Mouse (Mus musculus) E14TG2a.4 (cell line): ENCODE measurements around the gene Rpl18.

Experiments
- CTCF ChIP-seq: conservative IDR thresholded peaks from 2 replicates; pipeline ENCODE4 v1.5.1; 2014; ENCODE audit warnings: low read length
- NANOG ChIP-seq: IDR thresholded peaks from 2 replicates; pipeline ENCODE4 v1.6.1; 2014; ENCODE audit warnings: borderline replicate concordance, low read length, mixed read lengths
- POU5F1 ChIP-seq: IDR thresholded peaks from 2 replicates; pipeline ENCODE4 v1.6.1; 2014; ENCODE audit warnings: low read length, borderline replicate concordance

DNA sequence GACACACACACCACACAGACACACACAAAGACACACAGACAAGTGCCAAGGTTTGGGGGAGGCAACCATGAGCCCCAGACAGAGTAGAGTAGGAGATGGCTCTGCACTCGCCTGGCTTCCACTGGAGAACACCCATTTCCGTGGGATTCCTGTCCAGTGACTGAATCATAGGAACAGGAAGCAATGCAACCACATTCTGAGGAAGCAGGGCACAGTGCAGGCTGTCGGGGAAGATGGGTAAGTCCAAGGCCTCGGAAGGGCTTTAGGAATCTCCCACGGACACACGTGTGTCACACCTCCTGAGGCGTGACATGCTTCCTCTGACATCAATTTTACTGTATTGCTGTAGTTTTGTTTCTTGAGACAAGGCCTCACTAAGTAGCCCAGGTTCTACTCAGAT lies 32.9 kb downstream of the Rpl18 start:
- TF ChIP-seq CTCF (no peak), NANOG (no peak), POU5F1 (no peak)
